Mouse (Mus musculus) midbrain, embryonic 10.5 days (tissue): ENCODE data around the gene Samd14. TPM values are rescaled to one million over a fixed set of nuclear protein-coding genes. Genes with fewer than 3 reads are reported as not detected.

Experiments
- DNase-seq: peaks from one replicate; pipeline ENCODE4 v3.0.0-alpha.2; 2017; ENCODE audit warnings: low spot score
- H3K27ac ChIP-seq: fragments of 300-500 bp; sonication (generic); replicated peaks from 2 replicates; pipeline ENCODE4 v1.5.1; 2016; ENCODE audit warnings: mild to moderate bottlenecking
- H3K27me3 ChIP-seq: fragments of 300-500 bp; sonication (generic); 2 replicates; pipeline ENCODE4 v1.6.1; 2016; ENCODE audit warnings: low read depth, mild to moderate bottlenecking; ENCODE audit not compliant: poor library complexity, severe bottlenecking
- H3K36me3 ChIP-seq: fragments of 300-500 bp; sonication (generic); 2 replicates; pipeline ENCODE4 v1.6.1; 2016; ENCODE audit warnings: mild to moderate bottlenecking, moderate library complexity
- H3K4me1 ChIP-seq: fragments of 300-500 bp; sonication (generic); 2 replicates; pipeline ENCODE4 v1.6.1; 2016
- H3K4me3 ChIP-seq: fragments of 300-500 bp; sonication (generic); 2 replicates; pipeline ENCODE4 v1.5.1; 2016; ENCODE audit warnings: mild to moderate bottlenecking, moderate library complexity
- H3K9me3 ChIP-seq: fragments of 300-500 bp; sonication (generic); replicated peaks from 2 replicates; pipeline ENCODE4 v1.6.1; 2016; ENCODE audit warnings: mild to moderate bottlenecking
- WGBS: fragments of 180-500 bp; shearing (Covaris S2); methylation state at CpG from one replicate; pipeline ENCODE4 v1.1.7; 2016; 5-methylcytosine and 5-hydroxymethylcytosine counted together
- polyA plus RNA-seq: library from polyadenylated mRNA; unstranded; fragments of >200 nt; fragmentation: Nextera tagmentation; extraction: Ambion mirVana; gene quantifications from 2 replicates; pipeline ENCODE4 v1.2.1, GENCODE M21; 2016

Gene Samd14
- polyA plus RNA-seq, 1 experiment from 2014 or later: 40.8 TPM

DNA sequence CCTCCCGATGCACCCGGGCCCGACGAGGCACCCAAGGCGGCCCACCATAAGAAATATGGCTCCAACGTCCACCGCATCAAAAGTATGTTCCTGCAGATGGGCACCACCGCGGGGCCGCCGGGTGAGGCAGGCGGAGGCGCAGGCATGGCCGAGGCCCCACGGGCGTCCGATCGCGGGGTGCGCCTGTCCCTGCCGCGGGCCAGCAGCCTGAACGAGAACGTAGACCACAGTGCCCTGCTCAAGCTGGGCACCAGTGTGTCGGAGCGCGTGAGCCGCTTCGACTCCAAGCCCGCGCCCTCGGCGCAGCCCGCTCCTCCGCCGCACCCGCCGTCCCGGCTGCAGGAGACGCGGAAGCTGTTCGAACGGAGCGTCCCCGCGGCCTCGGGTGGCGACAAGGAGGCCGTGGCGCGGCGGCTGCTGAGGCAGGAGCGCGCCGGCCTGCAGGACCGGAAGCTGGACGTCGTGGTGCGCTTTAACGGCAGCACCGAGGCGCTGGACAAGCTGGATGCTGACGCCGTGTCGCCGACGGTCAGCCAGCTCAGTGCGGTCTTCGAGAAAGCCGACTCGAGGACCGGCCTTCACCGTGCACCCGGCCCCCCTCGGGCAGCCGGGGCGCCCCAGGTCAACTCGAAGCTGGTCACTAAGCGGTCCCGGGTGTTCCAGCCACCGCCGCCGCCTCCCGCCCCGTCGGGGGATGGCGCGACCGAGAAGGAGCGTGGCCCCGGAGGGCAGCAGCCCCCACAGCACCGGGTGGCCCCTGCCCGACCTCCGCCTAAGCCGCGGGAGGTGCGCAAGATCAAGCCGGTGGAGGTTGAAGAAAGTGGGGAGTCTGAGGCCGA lies 17.8 kb upstream of the Samd14 start:
- Histone ChIP-seq H3K36me3 (peaks cover 29% of the 10 kb centered on the region), H3K9me3 (no peaks in the 10 kb centered on the region), H3K4me1 (peaks cover 93% of the 10 kb centered on the region), H3K27ac (peak overlapping the region; percentile 96), H3K4me3 (peak overlapping the region; percentile 81), H3K27me3 (no peaks in the 10 kb centered on the region; the same call in 1 of the 2 replicates)
- DNase-seq: peak; percentile 66
- WGBS: under 1% methylated on average over 99 of the region's 99 CpGs

GRCm38 (mm10) chr11:94992480-94992753 lies 17.3 kb upstream of the Samd14 start:
- no peaks in the 10 kb centered on the region for H3K9me3 ChIP-seq
- WGBS: under 1% methylated on average over 20 of the region's 20 CpGs
- peaks cover 35% of the 10 kb centered on the region for H3K36me3 ChIP-seq
- no peak for DNase-seq
- H3K4me3 ChIP-seq: peak overlapping the region; percentile 81
- peak overlapping the region; percentile 96 for H3K27ac ChIP-seq
- peaks cover 88% of the 10 kb centered on the region for H3K4me1 ChIP-seq
- no peaks in the 10 kb centered on the region; the same call in 1 of the 2 replicates for H3K27me3 ChIP-seq

- H3K27ac ChIP-seq: peak overlapping the region; percentile 96
- no peak for DNase-seq
- peak overlapping the region; percentile 81 for H3K4me3 ChIP-seq
- H3K9me3 ChIP-seq: no peaks in the 10 kb centered on the region
- H3K27me3 ChIP-seq: no peaks in the 10 kb centered on the region; the same call in 1 of the 2 replicates
- peaks cover 40% of the 10 kb centered on the region for H3K36me3 ChIP-seq
- 2% methylated on average over 22 of the region's 22 CpGs for WGBS
- H3K4me1 ChIP-seq: peaks cover 86% of the 10 kb centered on the region
These were observed 16.7 kb upstream of the Samd14 start for GRCm38 (mm10) chr11:94992754-94993606.

- Histone ChIP-seq H3K9me3 (no peaks in the 10 kb centered on the region), H3K27me3 (no peaks in the 10 kb centered on the region), H3K4me1 (peaks cover 77% of the 10 kb centered on the region), H3K4me3 (peak overlapping the region; percentile 81), H3K27ac (peak overlapping the region; percentile 96), H3K36me3 (peaks cover 54% of the 10 kb centered on the region)
- no peak for DNase-seq
- WGBS: 62% methylated on average over 10 of the region's 10 CpGs
These were observed 15.4 kb upstream of the Samd14 start for GRCm38 (mm10) chr11:94994208-94994814.

DNA sequence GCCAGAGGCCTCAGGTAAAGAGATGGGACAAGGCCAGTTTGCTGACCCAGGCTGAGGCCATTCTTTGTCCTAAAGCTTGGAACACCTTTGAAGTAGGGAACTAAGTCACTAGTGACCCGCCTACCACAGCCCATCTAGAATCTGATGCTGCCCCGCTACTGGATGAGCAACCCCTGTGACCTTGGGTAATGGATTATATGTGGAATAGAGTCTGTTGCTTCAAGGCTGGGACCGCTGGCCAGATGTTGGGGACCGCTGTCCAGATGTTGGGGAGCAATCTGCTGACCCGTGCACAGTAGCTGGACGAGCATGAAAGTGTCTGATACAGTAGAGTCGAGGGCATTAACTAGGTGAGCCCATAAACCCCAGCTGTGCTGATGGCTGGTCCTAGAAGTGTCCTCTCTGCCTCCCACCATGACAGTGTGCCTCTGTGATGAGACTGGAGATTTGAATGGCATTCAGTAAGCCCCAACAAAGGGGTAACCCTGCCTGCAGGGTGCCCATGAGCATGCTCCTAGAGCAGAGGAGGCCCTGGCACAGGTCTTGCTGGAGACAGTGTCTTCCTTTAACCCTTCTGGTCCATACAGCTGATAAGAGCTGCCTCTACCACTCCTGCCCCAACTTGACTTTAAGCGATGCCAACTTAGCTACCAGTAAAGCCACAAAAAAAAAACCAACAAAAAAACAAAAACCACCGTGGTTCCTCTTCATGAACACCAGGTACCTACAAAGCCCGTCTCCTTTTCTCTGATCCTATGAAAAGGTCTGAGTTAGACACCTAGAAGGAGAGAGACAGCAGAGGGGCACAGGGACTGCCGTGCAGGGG lies 14.5 kb upstream of the Samd14 start:
- Histone ChIP-seq H3K4me1 (peaks cover 76% of the 10 kb centered on the region), H3K36me3 (peaks cover 62% of the 10 kb centered on the region), H3K27ac (peak overlapping the region; percentile 96), H3K27me3 (no peaks in the 10 kb centered on the region), H3K9me3 (no peaks in the 10 kb centered on the region), H3K4me3 (peak overlapping the region; percentile 81)
- DNase-seq: no peak
- WGBS: 90% methylated on average over 11 of the region's 11 CpGs

GRCm38 (mm10) chr11:94996101-94996500 lies 13.6 kb upstream of the Samd14 start:
- H3K9me3 ChIP-seq: no peaks in the 10 kb centered on the region
- H3K27me3 ChIP-seq: no peaks in the 10 kb centered on the region
- 90% methylated on average over 8 of the region's 8 CpGs for WGBS
- H3K4me3 ChIP-seq: peak overlapping the region; percentile 20; the same call in 1 of the 2 replicates
- H3K4me1 ChIP-seq: peaks cover 78% of the 10 kb centered on the region
- peak overlapping the region; percentile 43 for H3K27ac ChIP-seq
- peaks cover 71% of the 10 kb centered on the region for H3K36me3 ChIP-seq
- DNase-seq: no peak

GRCm38 (mm10) chr11:94996984-94997383 lies 12.7 kb upstream of the Samd14 start:
- Histone ChIP-seq H3K9me3 (no peaks in the 10 kb centered on the region), H3K36me3 (peaks cover 79% of the 10 kb centered on the region), H3K27ac (peak overlapping the region; percentile 43; the same call in 1 of the 2 replicates), H3K27me3 (no peaks in the 10 kb centered on the region), H3K4me3 (no peak overlapping the region), H3K4me1 (peaks cover 72% of the 10 kb centered on the region)
- DNase-seq: no peak
- 93% methylated on average over 6 of the region's 6 CpGs for WGBS

DNA sequence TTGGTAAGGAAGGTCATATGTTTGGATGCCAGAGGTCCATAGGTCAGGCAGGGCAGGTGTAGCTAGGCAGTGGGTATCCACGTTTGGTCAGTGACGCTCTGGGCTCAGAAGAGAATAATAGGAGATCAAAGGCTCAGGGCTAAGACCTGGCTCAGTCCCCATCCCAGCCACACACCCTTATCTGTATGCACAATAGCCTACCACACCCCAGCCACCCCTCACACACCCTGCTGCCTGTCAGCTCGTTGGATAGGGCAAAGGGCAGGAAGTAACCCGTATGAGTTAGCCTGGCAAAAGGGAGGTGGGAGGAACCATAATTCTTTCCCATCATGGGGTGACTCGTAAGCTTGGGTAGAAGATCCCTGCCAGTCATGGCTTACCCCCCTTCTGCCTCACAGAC lies 12.1 kb upstream of the Samd14 start:
- H3K27ac ChIP-seq: peak overlapping the region; percentile 61
- no peaks in the 10 kb centered on the region for H3K27me3 ChIP-seq
- H3K9me3 ChIP-seq: no peaks in the 10 kb centered on the region
- 79% methylated on average over 5 of the region's 5 CpGs for WGBS
- peaks cover 86% of the 10 kb centered on the region for H3K36me3 ChIP-seq
- H3K4me3 ChIP-seq: no peak overlapping the region
- peaks cover 65% of the 10 kb centered on the region for H3K4me1 ChIP-seq
- no peak for DNase-seq

DNA sequence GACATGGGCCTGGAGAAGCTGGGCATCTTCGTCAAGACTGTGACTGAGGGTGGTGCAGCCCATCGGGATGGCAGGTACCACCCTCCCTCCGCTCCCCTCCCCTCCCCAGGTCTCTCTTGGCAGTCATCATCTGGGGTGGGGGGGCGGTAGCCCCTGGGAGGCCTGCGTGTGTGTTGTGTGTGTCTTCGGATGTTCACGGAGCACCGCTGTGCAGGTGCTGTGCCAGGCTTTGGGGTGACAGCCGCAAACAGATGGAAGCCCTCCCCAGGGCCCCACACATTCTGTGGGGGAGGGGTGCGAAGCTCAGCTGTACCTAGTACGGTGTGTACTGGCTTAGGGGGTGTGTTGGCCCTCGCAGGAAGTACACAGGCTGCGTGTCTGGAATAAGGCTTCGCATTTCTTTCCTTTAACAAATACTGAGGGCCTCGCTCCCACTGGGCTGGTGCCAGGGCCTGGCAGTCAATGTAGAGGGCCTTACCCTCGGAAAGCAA lies 11.6 kb upstream of the Samd14 start:
- DNase-seq: no peak
- 88% methylated on average over 16 of the region's 16 CpGs for WGBS
- Histone ChIP-seq H3K27ac (peak overlapping the region; percentile 61), H3K27me3 (no peaks in the 10 kb centered on the region), H3K4me1 (peaks cover 61% of the 10 kb centered on the region), H3K36me3 (peaks cover 90% of the 10 kb centered on the region), H3K4me3 (peak overlapping the region; percentile 24; the same call in 1 of the 2 replicates), H3K9me3 (no peaks in the 10 kb centered on the region)

DNA sequence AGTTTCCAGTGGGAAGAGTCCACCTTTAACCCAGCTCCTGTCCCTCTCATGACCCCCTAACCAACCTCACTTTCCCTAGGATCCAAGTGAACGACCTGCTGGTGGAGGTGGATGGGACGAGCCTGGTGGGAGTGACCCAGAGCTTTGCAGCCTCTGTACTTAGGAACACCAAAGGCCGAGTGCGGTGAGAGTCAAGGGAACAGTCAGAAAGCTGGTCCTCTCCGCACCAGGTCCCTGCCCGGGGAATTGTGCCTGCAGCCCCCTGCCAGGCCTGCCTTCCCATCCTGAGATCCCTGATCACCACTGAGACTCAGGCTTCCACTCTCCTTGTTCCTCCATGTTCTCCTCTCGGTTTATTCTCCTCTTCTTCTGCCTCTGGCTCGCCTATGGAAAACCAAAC lies 9.6 kb upstream of the Samd14 start:
- 83% methylated on average over 8 of the region's 8 CpGs for WGBS
- Histone ChIP-seq H3K4me3 (peak overlapping the region; percentile 7; the same call in 1 of the 2 replicates), H3K36me3 (peaks cover 98% of the 10 kb centered on the region), H3K27me3 (no peaks in the 10 kb centered on the region), H3K9me3 (no peaks in the 10 kb centered on the region), H3K27ac (peak overlapping the region; percentile 71), H3K4me1 (peaks cover 47% of the 10 kb centered on the region)
- DNase-seq: no peak

DNA sequence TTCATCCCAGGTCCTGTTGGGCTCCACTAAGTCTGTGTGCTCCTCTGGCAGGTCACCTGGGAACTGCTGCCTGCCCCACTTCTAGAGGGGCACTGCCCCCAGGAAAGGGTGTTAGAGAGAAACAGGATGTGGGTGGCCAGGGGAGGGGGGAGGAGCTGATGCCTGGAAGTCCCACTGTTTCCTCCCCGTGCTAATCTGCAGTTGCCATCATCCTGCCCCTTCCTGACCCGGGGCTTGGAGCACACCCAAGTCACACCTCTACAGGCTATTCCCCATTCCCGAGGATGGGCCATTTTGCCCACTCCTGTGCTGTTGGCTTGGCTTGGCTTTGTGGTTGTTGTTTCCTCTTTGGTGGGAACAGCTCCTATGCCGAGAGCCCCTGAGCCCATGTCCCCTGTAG lies 9.1 kb upstream of the Samd14 start:
- Histone ChIP-seq H3K36me3 (peaks cover 99% of the 10 kb centered on the region), H3K9me3 (no peaks in the 10 kb centered on the region), H3K27me3 (no peaks in the 10 kb centered on the region), H3K4me1 (peaks cover 47% of the 10 kb centered on the region), H3K27ac (peak overlapping the region; percentile 71), H3K4me3 (peak overlapping the region; percentile 14; the same call in 1 of the 2 replicates)
- no peak for DNase-seq
- WGBS: 59% methylated on average over 4 of the region's 4 CpGs

DNA sequence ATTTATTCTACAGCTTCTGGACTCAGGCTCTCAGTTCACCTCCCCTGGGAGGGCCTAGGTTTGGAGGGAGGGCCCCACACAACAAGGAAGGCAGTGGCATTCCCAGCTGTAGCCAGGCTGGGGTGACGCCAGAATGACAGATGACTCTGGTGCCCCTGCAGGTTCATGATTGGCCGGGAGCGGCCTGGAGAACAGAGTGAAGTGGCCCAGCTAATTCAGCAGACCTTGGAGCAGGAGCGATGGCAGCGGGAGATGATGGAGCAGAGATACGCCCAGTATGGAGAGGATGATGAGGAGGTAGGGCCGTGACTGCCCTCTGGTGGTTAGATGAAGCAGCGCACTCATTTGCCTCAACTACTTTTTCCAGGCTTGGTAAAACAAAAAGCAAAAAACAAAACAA lies 8.6 kb upstream of the Samd14 start:
- DNase-seq: peak; percentile 73
- Histone ChIP-seq H3K36me3 (peaks cover 99% of the 10 kb centered on the region), H3K27me3 (no peaks in the 10 kb centered on the region), H3K4me1 (peaks cover 47% of the 10 kb centered on the region), H3K27ac (peak overlapping the region; percentile 71), H3K4me3 (peak overlapping the region; percentile 10; the same call in 1 of the 2 replicates), H3K9me3 (no peaks in the 10 kb centered on the region)
- WGBS: 3% methylated on average over 8 of the region's 8 CpGs
